Mouse (Mus musculus) lung, postnatal 0 days (tissue): ENCODE results near the gene Pnp2.
"Not testable (repeated sequence)": the region's sequence is repeated elsewhere in the genome, so short reads cannot be mapped to it uniquely, and the experiment has no call there.

ENCODE experiments used
- CTCF ChIP-seq: IDR thresholded peaks from 2 replicates; pipeline ENCODE4 v1.5.1; 2016; ENCODE audit warnings: antibody characterized with exemption, mild to moderate bottlenecking
- EP300 ChIP-seq: IDR thresholded peaks from 2 replicates; pipeline ENCODE4 v1.6.1; 2016; ENCODE audit warnings: antibody characterized with exemption, mild to moderate bottlenecking, control low read depth

DNA sequence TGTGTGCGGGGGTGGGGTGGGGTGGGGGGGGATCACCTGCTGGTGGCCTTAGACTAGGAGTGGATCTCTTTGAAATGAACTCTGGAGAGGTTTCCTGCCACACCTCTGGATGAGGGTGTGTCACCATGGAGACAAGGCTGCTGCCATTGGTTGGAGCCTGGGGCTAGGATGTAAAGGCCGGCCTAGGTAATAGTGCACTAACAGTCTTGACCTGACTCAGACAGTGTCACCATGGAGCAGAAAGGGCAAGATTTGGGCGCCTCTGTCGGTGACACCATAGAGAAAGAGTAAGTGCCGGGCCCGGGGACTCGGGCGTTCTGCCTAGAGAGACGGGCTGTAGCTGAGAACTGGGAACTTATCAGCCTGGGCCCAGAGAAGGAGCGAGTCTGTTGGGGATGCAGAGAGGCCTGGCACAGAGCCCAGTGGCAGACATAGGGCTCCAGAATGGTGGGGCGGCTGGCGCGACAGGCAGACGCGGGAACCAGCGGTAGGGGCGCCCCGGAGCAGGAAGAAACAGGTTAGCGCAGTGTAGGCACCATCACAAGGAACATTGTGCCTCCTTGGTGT lies at the start of gene Pnp2:
- peak; percentile 33 for TF ChIP-seq CTCF
- TF ChIP-seq EP300 = not testable (repeated sequence)
